Mouse (Mus musculus) kidney, embryonic 14.5 days (tissue): Measurements from ENCODE around the gene Mnt. TPM values are rescaled to one million over a fixed set of nuclear protein-coding genes. Genes with fewer than 3 reads are reported as not detected.

Source experiments
- microRNA-seq: library from miRNA; unstranded; fragments of <30 nt; microRNA quantifications from one replicate; pipeline ENCODE4, GENCODE M21; 2016
- polyA plus RNA-seq: library from polyadenylated mRNA; unstranded; fragments of >200 nt; fragmentation: Nextera tagmentation; extraction: Ambion mirVana; gene quantifications from 2 replicates; pipeline ENCODE4 v1.2.1, GENCODE M21; 2014

Mnt gene
- polyA plus RNA-seq, 1 experiment from 2014 or later: 6.6 TPM

Small RNAs within 50 kb of the gene (microRNA-seq; reads per million reads assigned to microRNA genes)
- not detected for gene Mir6926

Other genes with a start within 250 kb of the Mnt start
- gene Rap1gap2, start 220.0 kb upstream of the Mnt start, polyA plus RNA-seq: 4.1 and 5.0 TPM in 2 replicates
- 0.12 and 0.19 TPM in 2 replicates for gene Ccdc92b, start 211.3 kb upstream of the Mnt start, polyA plus RNA-seq
- gene Cluh, start 181.4 kb upstream of the Mnt start, polyA plus RNA-seq: 15.2 and 28.2 TPM in 2 replicates
- 63.6 and 74.1 TPM in 2 replicates for gene Pafah1b1, start 106.2 kb upstream of the Mnt start, polyA plus RNA-seq
- gene Mettl16, start 60.1 kb upstream of the Mnt start, polyA plus RNA-seq: 34.6 and 42.0 TPM in 2 replicates
- gene Sgsm2, start 66.1 kb downstream of the Mnt start, polyA plus RNA-seq: 4.4 and 5.7 TPM in 2 replicates
- gene Tsr1, start 67.2 kb downstream of the Mnt start, polyA plus RNA-seq: 41.7 and 54.8 TPM in 2 replicates
- 12.8 and 19.8 TPM in 2 replicates for gene Smg6, start 94.9 kb downstream of the Mnt start, polyA plus RNA-seq
- 13.0 and 24.0 TPM in 2 replicates for gene Srr, start 95.0 kb downstream of the Mnt start, polyA plus RNA-seq